Mouse (Mus musculus) liver, embryonic 14.5 days (tissue): ENCODE measurements at regions not wholly inside any gene's neighbourhood (a gene's known extent, or its start where the extent isn't known, plus 50 kb on each side); places are given as distances from the start of the nearest gene placed in this dataset.

Experiments
- ATAC-seq: fragments of 200-750 bp; cut with Nextera tagmentation; 2 replicates; pipeline ENCODE4 v1.8.0; 2017; ENCODE audit warnings: moderate number of reproducible peaks, mild to moderate bottlenecking, moderate library complexity; ENCODE audit not compliant: insufficient read depth
- DNase-seq, 3 experiments: peaks; one replicate each; pipeline ENCODE4 v3.0.0-alpha.2; 2012 to 2013; ENCODE audit warnings: low read depth in 3 of 3, low spot score in 3 of 3
- H3K27ac ChIP-seq: fragments of 300-500 bp; sonication (generic); 2 replicates; pipeline ENCODE4 v1.5.1; 2014; ENCODE audit warnings: moderate library complexity, mild to moderate bottlenecking, control low read depth, inconsistent platforms
- H3K27me3 ChIP-seq: fragments of 300-500 bp; sonication (generic); 2 replicates; pipeline ENCODE4 v1.6.1; 2014; ENCODE audit warnings: mild to moderate bottlenecking, low read length, moderate library complexity; ENCODE audit not compliant: control insufficient read depth, insufficient read depth
- H3K36me3 ChIP-seq: fragments of 300-500 bp; sonication (generic); replicated peaks from 2 replicates; pipeline ENCODE4 v1.6.1; 2014; ENCODE audit warnings: low read depth; ENCODE audit not compliant: control insufficient read depth, insufficient read depth
- H3K4me1 ChIP-seq, 2 experiments: fragments of 200-500 bp in 1 of 2; fragments of 300-500 bp in 1 of 2; sonication (generic) in 1 of 2; replicated peaks; 2 replicates each; pipeline ENCODE4 v1.6.1; 2012 to 2014; ENCODE audit warnings: antibody characterized with exemption in 1 of 2, inconsistent platforms in 1 of 2, low read length in 1 of 2; ENCODE audit not compliant: control insufficient read depth in 2 of 2, insufficient read depth in 2 of 2
- H3K4me2 ChIP-seq: fragments of 300-500 bp; sonication (generic); 2 replicates; pipeline ENCODE4 v1.6.1; 2014; ENCODE audit warnings: low read depth, mild to moderate bottlenecking, control low read depth, moderate library complexity
- H3K4me3 ChIP-seq, 2 experiments: fragments of 200-500 bp in 1 of 2; fragments of 300-500 bp in 1 of 2; sonication (generic) in 1 of 2; 2 replicates each; pipeline ENCODE4 v1.5.1; 2012 to 2014; ENCODE audit warnings: low read depth in 2 of 2, low read length in 2 of 2, mild to moderate bottlenecking in 2 of 2, control low read depth in 1 of 2, inconsistent platforms in 1 of 2, moderate library complexity in 1 of 2; ENCODE audit not compliant: insufficient read depth in 1 of 2
- H3K9ac ChIP-seq: fragments of 300-500 bp; sonication (generic); replicated peaks from 2 replicates; pipeline ENCODE4 v1.6.1; 2014; ENCODE audit warnings: mild to moderate bottlenecking, control low read depth, moderate library complexity
- H3K9me3 ChIP-seq: fragments of 300-500 bp; sonication (generic); 2 replicates; pipeline ENCODE4 v1.6.1; 2016; ENCODE audit warnings: low read length, mixed read lengths; ENCODE audit not compliant: control insufficient read depth
- CTCF ChIP-seq: IDR thresholded peaks from 2 replicates; pipeline ENCODE4 v1.5.1; 2016; ENCODE audit warnings: antibody characterized with exemption, low read depth, control low read depth
- EP300 ChIP-seq: IDR thresholded peaks from 2 replicates; pipeline ENCODE4 v1.6.1; 2016; ENCODE audit warnings: antibody characterized with exemption, low read depth
- WGBS: fragments of 180-500 bp; shearing (Covaris S2); extraction: QIAGEN DNeasy Blood & Tissue Kit; methylation state at CpG from one replicate; pipeline ENCODE4 v1.1.7; 2014; ENCODE audit not compliant: insufficient replicate concordance; 5-methylcytosine and 5-hydroxymethylcytosine counted together

DNA sequence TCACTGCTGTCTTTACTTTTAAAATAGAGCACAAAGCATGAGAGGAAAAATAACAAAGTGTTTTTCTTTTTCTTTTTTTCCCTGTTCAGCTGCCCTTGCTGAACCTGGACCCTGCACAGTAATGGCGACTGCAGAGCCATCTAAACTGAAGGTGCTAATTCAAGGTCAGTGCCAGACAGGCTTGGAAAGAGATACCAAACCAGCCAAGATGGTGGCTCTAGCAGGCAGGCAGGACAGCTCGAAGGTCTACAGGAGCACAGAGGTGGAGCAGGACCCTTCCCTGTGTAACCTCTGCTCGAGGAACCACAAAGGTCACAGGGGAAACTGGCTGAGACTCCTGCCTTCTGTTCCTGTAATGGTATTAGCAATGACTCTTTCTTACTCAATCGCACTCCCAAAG, 326.7 kb downstream of the Gm45692 start:
- ATAC-seq: no peak
- no peaks in the 10 kb centered on the region for H3K36me3 ChIP-seq
- H3K4me1 ChIP-seq: no peaks in the 10 kb centered on the region
- no peak for DNase-seq
- no peak overlapping the region for H3K4me3 ChIP-seq
- no peaks in the 10 kb centered on the region for H3K27me3 ChIP-seq
- H3K9ac ChIP-seq: no peak overlapping the region
- WGBS: 55% methylated on average over 4 of the region's 4 CpGs
- no peak overlapping the region for H3K27ac ChIP-seq
- no peak overlapping the region for H3K4me2 ChIP-seq
- no peaks in the 10 kb centered on the region for H3K9me3 ChIP-seq
- TF ChIP-seq EP300 (no peak), CTCF (no peak)

DNA sequence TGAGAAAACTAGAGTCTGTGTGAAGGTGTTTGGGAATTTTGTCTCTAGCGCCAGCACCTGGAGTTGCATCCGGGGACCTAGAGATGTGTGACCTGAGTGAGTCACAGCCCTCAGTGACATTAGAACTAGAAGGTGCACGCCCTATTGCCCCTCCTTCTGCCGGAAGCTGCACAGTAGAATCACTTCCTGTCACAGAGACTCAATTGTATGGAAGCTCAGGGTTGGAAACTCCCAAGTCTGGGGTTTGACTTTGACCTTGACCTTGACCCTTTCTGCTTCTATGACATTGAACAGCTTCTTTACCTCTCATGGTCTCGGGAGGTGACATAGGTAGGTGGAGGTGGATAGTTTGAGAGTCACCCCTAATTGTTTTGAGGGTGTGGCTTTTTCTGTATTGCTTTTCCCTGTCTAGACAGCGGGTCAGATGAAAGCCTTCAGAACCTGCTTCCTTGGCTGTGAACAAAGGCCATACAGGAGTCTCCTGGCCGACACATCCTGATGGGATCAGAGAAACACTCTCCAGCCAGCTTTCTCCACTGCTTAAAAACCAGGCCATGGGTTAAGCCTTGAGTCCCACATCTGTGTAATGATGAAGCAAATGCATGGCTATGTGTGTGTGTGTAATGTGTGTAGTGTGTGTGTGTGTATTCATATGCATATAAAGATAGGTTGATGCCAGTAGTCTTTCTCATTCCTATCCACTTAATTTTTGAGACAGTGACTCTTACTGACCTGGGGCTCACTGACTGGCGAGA, 328.7 kb downstream of the Gm45692 start:
- Histone ChIP-seq H3K27me3 (no peaks in the 10 kb centered on the region), H3K36me3 (no peaks in the 10 kb centered on the region), H3K4me2 (no peak overlapping the region), H3K9me3 (no peaks in the 10 kb centered on the region), H3K4me3 (no peak overlapping the region), H3K9ac (no peak overlapping the region), H3K4me1 (no peaks in the 10 kb centered on the region), H3K27ac (no peak overlapping the region)
- no peak for TF ChIP-seq CTCF
- TF ChIP-seq EP300: no peak
- ATAC-seq (no peak), DNase-seq (no peak)
- 48% methylated on average over 8 of the region's 8 CpGs for WGBS

DNA sequence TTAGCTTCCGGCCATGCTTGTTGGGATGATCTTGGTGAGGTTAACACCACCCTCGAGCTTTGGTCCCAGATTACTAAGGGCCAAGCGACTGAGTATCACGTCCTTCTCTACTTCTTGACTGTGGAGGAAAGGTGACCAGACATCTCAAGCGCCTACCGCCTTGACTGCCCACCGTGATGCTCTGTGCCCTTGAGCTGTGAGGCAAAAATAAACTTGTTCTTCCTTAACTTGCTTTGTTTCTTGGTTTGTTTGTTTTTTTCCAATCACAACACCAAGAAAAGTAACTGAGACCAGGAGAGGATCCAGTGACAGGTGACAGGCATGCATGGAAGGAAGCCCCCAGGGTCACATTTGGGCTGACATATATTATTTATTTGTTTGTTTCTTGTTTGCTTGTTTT, 330.0 kb downstream of the Gm45692 start:
- ATAC-seq (no peak), DNase-seq (no peak)
- no peak overlapping the region for H3K9ac ChIP-seq
- 73% methylated on average over 7 of the region's 7 CpGs for WGBS
- no peaks in the 10 kb centered on the region for H3K9me3 ChIP-seq
- no peak overlapping the region for H3K4me2 ChIP-seq
- no peaks in the 10 kb centered on the region for H3K4me1 ChIP-seq
- no peaks in the 10 kb centered on the region for H3K27me3 ChIP-seq
- no peak overlapping the region for H3K27ac ChIP-seq
- TF ChIP-seq EP300 (no peak), CTCF (no peak)
- no peaks in the 10 kb centered on the region for H3K36me3 ChIP-seq
- no peak overlapping the region for H3K4me3 ChIP-seq

DNA sequence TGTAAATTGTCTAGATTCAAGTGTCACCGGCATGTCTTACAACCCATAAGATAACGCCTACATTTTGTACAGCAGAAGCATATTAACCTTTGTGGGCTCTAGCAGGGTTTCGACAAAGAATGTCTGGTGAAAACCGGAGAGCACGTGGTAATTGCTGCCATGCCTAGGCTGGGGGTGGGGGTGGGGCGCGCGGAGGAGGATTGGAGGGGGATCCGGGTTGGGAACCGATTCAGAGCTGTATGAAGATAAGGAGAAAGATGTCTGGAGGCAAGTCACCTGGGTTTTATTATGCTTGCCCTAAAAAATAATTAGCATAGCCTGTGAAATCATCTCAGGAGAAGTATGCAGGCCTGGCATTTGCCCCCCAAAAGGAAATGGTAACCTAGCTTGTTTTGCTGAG, 331.2 kb downstream of the Gm45692 start:
- Histone ChIP-seq H3K4me1 (no peaks in the 10 kb centered on the region), H3K4me2 (no peak overlapping the region), H3K36me3 (no peaks in the 10 kb centered on the region), H3K27ac (no peak overlapping the region), H3K27me3 (no peaks in the 10 kb centered on the region), H3K9ac (no peak overlapping the region), H3K9me3 (no peaks in the 10 kb centered on the region), H3K4me3 (no peak overlapping the region)
- TF ChIP-seq EP300 (no peak), CTCF (no peak)
- no peak for ATAC-seq
- no peak for DNase-seq
- WGBS: 62% methylated on average over 10 of the region's 10 CpGs

DNA sequence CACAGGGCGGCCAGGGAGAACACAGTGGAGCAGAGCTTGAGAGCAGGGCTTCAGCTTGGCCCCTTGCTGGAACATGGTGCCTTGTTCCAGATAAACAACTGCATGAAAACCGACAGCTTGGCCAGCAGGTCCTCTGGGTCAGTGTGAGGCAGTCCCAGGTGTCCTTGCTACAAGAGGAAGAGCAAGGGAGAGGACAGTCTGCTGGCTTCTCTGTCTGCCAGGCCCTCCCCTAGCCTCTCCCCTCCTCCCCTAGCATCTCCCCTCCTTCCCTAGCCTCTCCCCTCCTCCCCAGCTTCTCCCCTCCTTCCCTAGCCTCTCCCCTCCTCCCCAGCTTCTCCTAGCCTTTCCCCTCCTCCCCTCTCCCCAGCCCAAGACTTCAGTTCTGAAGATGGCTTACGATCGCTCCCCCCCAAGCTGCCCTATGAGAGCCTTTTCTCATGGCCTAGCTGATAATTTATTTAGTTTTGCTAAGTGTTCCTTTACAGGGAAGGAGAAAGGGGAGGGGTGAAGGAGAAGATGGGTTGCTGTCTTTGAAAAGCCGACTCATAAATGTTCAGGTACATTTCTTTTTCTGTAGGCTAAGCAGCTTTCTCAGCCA, 333.7 kb downstream of the Gm45692 start:
- Histone ChIP-seq H3K27me3 (no peaks in the 10 kb centered on the region), H3K4me1 (no peaks in the 10 kb centered on the region), H3K4me2 (no peak overlapping the region), H3K27ac (no peak overlapping the region), H3K9me3 (no peaks in the 10 kb centered on the region), H3K36me3 (no peaks in the 10 kb centered on the region), H3K4me3 (no peak overlapping the region), H3K9ac (no peak overlapping the region)
- WGBS: 65% methylated on average over 5 of the region's 5 CpGs
- DNase-seq (no peak), ATAC-seq (no peak)
- TF ChIP-seq EP300 (no peak), CTCF (no peak)
